Mouse (Mus musculus): Measurements from ENCODE around the gene Fscn2.

GRCm38 (mm10) chr11:120373820-120374586 lies 12.7 kb downstream of the Fscn2 start:
- TF ChIP-seq CTCF (IDR thresholded peaks at IDR 0.05; ENCODE audit: extremely low read depth, insufficient read length, insufficient replicate concordance, low read depth, low read length) (no peak), POLR2A (IDR thresholded peaks at IDR 0.05; ENCODE audit: low read depth, low read length) (no peak)

Measured in small intestine, adult 2 months (tissue).